Mouse (Mus musculus): ENCODE data around the gene Psme1.

Psme1 gene

GRCm38 (mm10) chr14:55575302-55575701, 2.6 kb upstream of the Psme1 start, which contains the start of gene Fitm1:
Gene Fitm1, plus strand, starts transcription at chr14:55575617.
- no peak for DNase-seq

- DNase-seq = no peak
These were observed 2.2 kb upstream of the Psme1 start for GRCm38 (mm10) chr14:55575711-55576110.

- DNase-seq = no peak
These were observed 1.5 kb upstream of the Psme1 start for GRCm38 (mm10) chr14:55576376-55576775.

- DNase-seq = no peak
These were observed 846 bp downstream of the Psme1 start for GRCm38 (mm10) chr14:55578668-55579269.

- no peak for DNase-seq
These were observed 1.9 kb downstream of the Psme1 start for GRCm38 (mm10) chr14:55579511-55580496.

DNA sequence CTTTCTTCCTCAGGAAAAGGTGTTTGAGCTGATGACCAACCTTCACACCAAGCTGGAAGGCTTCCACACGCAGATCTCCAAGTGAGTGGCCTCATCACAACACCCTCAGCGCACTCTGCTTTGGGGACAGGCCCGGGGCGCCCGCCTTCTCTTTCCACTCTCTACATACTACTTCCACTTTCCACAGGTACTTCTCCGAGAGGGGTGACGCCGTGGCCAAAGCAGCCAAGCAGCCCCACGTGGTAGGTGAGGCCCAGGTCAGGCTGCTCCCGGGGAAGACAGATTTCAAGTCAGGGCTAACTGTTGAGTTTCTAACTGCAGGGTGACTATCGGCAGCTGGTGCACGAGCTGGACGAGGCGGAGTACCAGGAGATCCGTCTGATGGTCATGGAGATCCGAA, 2.8 kb downstream of the Psme1 start:
- DNase-seq = no peak

GRCm38 (mm10) chr14:55581981-55582681, 4.2 kb downstream of the Psme1 start:
- no peak for DNase-seq

DNA sequence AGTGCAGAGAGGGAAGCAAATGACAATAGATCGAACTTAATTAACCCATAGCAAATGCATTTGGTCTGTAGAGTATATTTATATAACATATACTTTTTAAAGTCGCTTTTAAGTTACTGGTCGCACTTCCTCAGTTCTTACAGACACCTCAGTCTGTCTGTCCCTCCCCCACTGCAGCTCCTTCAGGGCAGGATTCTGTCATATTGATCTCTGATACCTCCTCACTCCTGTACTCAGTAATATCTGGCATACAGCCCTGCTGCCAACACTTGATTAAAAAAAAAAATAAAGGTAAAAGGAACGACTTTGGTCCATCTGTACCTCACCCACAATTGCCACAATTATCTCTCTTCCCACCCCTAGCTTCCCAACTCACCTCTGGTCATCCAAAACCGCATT, 6.4 kb downstream of the Psme1 start:
- no peak for DNase-seq

GRCm38 (mm10) chr14:55584702-55585565, 7.0 kb downstream of the Psme1 start, which contains the start of gene Emc9:
Gene Emc9, minus strand, starts transcription at chr14:55585302.
- DNase-seq = peak; percentile 69

GRCm38 (mm10) chr14:55585566-55585960, 7.6 kb downstream of the Psme1 start:
- DNase-seq = no peak

GRCm38 (mm10) chr14:55586149-55586548, 8.2 kb downstream of the Psme1 start:
- no peak for DNase-seq

DNA sequence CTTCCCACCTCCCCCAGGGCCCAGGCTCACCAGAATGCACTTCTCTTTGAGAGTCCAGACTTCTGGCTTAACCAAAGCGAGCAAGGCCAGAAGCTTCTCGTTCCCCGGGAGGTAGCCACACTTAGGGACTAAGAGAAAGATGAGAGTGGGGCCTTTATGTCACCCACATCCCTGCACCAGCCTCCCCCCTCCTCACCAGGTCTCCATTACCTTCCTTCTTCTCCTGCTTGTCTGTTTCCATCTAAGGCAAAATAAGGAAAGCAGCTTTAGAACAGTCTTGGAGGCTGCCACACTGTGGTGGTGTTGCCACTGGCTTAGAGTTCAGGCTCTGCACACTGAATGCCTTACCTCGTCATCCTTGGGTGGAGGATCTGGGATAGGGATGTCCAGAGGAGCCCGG, 11.3 kb downstream of the Psme1 start:
- no peak for DNase-seq

DNA sequence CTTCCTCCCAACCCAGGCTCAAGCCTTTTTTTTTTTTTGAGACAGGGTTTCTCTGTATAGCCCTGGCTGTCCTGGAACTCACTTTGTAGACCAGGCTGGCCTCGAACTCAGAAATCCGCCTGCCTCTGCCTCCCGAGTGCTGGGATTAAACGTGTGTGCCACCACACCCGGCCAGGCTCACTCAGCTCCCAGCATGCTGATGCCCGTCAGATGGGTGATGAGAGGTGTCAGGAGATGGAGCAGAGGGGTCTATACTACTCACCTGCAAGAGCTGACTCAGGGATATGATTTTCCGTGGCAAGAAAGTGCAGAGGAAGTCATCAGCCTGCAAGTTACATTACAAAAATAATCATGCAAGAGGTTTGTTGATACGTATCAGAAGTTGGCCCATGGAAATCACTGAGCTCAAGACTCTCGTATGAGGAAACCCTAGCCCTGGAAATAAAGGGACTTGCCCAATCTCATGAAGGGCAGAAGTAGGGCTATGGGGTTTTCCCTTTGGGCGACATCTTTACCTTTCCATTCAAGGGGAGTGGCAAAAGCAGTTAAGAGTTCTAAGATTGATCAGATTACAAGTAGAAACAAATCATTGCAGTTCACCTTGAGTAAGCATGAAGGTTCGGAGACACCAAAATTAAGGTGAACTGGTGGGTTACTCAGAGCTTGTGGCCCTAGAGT, 12.0 kb downstream of the Psme1 start:
- no peak for DNase-seq

DNA sequence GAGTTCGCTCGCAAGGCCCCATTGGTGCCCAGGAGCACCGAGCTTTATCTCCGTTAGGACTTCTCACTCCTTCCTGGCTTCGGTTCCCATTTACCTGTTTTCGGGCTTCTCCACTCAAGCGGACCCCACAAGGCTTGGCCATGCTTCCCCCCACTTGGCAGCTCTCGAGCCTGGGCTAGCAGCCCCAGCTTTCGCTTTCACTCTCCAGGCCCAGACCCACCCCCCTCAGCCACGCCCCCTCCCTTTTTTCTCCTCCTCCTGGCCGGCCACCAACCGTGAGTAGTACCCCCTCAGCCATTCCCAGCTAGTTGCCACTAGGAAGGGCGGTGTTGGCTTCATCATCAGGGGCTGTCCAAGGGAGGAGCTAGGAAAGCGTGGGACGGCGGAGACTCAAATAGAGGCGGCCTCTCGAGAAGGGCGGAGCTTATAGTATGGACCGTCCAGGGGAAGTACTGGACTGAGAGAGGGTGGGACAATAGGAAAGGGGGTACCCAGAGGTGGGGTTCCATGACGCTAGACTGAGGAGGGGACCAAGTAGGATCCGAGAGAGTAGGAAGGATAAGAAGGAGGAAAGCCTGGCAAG, 12.9 kb downstream of the Psme1 start, which contains the start of gene Psme2:
TSS of gene Psme2 (minus strand) at position 366 of the 583 bp plus-strand sequence.
- DNase-seq = peak; percentile 89

DNA sequence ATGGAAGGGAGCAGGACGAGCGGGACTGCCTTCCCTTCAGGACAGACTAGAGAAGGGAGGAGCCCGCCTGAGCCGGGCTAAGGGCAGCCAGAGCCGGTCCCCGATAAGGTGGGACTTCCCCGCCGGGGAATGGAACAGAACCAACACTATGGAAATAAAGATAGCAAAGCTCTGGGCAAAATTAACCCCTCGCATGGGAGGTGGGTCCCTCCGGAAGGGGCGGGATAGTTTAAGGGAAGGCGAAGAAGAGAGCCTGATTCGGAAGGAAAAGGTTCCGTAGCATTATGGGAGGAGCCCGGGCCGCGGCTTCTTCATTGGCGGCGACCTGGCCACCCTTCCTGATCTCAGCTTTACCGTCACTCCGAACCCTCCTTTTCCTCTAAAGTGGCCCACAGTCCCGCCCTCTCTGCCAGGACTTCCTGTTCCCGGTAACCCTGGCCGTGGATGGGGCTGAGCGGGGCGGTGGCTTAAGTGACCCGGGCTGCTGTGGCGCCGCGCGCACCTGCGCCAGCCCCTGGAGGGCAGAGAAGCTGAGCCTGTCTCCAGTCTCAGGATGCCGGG, 13.5 kb downstream of the Psme1 start, which contains the start of gene Rnf31:
TSS of gene Rnf31 (plus strand) at position 378 of the 561 bp plus-strand sequence.
- peak; percentile 92 for DNase-seq

DNA sequence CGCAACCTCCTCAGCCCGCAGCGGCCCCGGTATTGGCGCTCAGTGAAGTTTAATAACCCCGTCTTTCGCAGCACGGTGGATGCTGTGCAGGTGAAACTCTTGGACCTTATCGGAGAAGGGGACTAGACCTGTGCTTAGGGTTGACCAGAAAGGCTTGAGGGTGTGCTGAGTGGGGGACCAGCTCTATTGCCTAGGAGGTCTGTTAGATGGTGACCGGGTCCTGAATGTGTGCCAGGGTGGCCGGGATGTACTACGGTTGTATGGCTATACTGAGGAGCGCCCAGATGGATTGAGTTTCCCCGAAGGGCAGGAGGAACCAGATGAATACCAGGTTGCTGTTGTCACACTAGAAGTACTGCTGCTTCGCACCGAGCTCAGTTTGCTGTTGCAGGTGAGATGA, 14.3 kb downstream of the Psme1 start:
- DNase-seq = no peak

GRCm38 (mm10) chr14:55596036-55596690, 18.2 kb downstream of the Psme1 start:
- DNase-seq = no peak

- no peak for DNase-seq
These were observed 20.8 kb downstream of the Psme1 start for GRCm38 (mm10) chr14:55598521-55599390.

- DNase-seq = no peak
These were observed 25.3 kb downstream of the Psme1 start, which contains the start of gene Irf9 for GRCm38 (mm10) chr14:55603271-55603632. Gene Irf9, plus strand, starts transcription at chr14:55603571.
